Mouse (Mus musculus): Measurements from ENCODE around the gene Ccdc146.

The Ccdc146 gene

DNA sequence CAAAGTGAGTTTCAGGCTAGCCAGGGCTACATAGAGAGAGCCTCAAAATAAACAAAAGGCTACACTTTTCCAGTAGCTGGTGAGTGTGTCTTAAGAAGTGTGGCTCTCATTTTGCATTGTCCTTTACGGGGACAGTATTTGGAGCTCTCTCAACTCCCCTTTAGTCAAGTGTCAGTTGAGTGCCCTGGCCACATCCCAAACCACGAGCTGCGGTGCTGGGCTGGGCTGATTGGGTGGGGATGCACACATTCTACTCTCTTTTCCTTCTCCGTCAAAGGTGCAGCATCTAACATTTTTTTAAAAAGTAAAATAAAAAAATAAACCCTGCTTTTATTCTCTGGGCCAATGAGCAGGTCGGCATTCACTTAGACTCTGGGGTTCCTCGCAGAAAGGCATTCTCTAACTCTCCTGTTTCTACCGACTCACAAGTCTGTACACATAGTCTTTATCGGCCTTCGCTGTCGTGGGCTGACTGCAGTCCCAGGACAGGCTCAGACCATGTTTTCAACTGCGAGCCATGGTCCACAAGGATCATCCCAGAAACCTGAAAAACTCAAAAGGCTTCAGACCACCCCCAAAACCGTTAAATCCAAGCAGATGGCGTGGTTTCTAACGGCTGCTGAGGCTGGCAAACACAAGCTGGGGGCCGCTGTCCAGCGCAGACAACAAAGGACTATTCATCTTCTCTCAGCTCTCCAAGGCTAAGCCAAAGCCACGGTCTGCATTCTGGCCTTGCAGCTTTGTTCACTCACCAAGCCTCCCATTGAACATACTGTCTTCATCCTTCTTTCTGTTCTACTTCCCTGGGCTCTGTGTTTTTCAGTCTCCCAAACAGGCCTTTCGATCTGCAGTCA, 161.0 kb downstream of the Ccdc146 start:
- DNase-seq (ENCODE audit: low spot score), result no peak

DNA sequence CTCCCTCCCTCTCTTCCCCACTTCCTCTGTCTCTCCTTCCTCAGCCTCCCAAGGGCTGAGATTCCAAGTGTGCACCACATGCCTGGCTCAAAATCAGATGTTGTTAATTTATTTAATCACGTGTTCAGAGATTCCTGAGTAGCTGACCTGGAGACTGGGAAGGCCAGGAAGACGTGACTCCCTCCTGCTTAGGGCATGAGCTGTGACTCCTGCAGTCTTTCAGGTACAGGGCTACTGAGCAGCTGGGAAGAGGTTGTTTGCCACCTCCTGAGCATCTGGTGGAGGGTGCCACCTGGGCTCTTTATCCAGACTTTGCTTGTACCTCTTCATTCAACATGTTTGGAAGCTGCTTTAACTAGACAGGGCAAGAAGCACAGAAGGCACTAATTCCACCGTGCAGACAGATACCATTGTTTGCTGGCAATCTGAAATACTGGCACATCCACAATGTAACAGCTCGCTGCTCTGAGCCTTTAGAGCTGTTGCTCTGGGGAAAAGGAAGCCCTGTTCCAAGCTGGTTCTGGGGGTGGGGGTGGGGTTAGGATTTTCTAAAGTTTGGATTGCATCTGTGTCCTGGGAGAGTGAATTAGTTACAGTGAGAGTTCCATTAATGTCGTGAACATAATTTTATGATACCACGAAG, 163.2 kb downstream of the Ccdc146 start:
- no peak for DNase-seq (ENCODE audit: low spot score)

DNA sequence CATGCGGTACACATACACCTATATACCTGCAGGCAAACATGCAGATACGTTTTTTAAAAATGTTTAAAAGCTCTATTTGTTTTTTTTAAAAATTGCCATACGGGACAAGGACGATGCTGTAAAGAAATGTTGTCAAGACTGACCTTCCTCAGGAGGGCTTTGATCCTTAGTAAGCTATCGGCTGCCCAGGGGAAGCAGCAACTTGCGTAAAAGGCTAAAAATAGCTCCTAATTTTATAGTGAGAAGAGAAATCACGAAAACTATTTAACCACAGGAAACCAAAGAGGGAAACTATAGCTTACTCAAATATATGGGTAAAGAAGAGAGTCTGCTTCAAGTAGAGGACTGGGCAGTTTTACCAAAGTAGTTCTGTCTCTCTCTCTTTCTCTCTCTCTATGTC, 163.7 kb downstream of the Ccdc146 start:
- no peak for DNase-seq (ENCODE audit: low spot score)

DNA sequence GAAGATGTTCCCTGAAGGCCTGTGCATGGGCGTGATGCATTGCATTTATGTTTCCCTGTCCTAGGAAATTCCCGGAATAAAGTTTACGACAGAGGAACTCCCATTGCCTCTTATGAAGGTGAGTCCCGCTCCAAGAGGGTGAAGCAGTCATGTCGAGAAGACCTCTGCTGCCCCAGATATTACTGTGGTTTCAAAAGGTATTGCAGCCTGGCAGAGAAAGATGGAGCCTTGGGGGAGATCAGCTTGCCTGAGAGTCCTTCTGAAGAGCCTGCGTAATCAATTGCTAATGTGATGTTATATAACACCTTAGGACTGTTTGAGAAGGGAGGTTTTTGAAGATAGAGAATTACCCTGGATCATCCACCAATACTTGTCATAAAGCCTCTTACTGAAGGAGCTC, 166.7 kb downstream of the Ccdc146 start:
- no peak for DNase-seq (ENCODE audit: low spot score)

DNA sequence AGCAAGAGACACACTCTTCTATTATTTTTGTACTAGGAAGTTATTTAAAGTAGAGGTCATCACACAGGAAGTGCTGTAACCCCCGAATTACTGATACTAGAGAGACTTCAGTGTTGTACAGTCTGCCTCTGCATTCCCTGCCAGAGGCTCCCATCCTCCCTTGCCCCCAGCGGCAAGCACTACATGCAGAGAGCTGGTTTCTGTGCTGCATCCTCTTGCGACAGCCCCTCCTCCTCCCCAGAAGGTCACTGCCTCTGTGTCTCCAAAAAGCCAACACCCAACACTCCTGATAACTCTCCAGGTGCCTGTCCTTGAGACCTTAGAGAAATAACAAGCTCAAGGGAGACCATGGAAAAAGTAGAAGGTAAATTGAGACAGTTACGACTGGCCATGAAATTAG, 167.4 kb downstream of the Ccdc146 start:
- DNase-seq (ENCODE audit: low spot score), result no peak

DNA sequence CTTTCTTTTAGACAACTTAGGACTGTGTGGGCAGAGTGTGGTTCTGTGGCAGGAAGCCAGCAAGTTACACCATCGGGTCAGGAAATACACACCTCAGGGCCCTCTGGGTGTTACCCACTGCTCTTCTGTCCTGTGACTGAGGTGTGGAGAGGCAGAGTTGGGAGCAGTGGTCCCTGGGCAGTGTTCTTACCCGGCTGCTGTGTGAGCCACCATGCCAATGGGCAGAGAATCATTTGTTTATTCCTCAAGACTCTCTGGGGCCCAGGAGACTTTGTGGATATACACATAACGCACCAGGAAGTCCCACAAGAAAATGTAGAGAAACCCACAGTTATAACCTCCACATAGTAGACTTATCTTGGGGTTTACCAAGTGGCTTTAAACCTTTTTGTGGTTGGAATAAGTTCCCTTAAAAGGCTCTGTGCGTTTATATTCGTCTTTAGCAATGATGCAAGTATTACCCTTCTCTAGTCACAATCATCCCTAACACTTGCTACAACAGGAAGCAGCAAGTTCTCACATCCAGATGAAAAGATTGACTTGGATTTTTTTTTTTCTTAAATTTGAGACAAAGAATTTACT, 168.8 kb downstream of the Ccdc146 start:
- no peak for DNase-seq (ENCODE audit: low spot score)

DNA sequence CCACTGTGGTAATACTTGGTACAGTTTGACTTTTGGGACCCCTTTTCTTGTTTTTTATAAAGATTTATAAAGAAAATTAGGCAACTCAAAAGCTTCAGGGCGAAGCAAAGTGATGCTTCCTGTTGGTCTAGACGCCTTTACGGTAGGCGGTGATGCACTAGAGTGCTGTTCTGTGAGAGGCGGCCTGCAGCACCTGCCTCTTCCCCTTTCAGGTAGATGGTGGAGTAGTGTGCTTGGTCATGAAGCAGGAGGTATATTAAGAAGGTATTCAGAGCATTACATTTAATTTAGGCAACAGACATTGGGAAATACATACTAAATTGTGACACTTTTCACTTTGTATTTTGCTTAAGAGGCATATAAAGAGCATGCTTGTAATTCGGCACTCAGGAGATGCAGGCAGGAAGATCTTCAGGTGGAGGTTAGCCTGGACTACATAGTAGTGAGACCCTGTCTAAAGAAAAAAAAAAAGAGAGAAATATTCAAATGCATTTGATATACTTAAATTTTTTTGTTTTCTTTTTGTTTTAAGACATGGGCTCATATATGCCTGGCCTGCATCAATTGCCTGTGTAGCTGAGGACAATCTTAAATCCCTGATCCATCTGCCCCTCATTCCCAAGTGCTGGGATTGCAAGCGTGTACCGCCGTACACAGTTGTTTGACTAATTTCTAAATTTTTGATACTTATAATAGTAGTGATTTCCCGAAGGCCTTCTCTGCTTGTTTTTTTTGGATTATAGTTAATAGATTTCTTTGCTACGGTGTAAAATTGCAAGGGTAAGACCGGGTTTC, 169.5 kb downstream of the Ccdc146 start:
- DNase-seq (ENCODE audit: low spot score), result no peak

DNA sequence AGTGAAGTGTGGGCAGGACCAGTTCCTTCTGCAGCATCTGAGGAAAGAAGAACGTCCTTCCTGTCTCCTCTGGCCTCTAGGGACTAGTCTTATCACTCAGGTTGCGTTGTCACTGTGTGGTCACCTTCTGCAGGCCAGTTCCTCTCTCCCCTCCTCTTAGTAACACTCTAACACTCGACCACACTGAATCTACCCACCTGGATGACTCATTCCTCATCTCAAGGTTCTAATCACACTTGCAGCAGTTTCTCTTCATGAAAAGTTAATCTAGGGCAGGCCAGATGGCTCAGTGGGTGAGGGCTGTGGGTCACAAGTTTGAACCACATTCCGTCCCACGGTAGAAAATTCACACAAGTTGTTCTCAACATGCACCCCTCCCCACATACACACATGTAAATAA, 175.6 kb downstream of the Ccdc146 start:
- no peak for DNase-seq (ENCODE audit: low spot score)

DNA sequence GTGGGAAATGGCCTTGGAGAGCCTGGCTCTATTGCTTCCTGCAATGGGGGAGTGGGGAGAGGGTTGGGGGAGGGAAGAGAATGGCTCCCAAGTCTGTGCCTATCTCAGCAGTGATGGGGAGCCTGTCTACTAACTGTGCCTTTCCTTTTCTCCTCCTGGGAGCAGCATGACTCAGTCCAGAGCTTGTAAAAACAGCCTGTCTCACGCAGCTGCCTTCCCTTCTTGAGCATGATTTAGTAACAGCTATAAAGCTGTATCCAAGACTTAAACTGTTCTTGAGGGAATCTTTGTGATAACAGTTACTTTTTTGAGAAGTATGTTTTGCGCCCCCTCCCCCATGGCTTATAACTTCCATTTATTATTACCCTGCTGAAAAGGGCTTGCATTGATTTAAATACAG, 176.6 kb downstream of the Ccdc146 start:
- no peak for DNase-seq (ENCODE audit: low spot score)

DNA sequence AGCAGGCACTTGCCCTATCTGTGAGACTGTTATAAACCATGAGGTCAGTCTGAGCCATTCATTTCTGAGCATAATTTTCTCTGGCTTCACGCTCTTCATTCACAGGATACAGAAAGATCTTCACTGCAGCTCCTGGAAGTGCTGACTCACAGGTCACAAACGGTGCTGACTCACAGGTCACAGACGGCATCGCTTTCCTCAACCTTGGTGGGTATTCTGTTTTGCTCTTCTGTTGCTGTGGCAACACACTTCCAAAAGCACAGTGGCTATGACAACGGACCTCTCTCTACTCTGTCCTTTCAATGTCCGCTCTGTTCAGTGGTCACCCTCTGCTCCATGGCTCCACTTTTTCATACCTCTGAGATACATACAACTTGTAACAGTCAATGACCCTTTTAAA, 177.7 kb downstream of the Ccdc146 start:
- DNase-seq (ENCODE audit: low spot score), result no peak

DNA sequence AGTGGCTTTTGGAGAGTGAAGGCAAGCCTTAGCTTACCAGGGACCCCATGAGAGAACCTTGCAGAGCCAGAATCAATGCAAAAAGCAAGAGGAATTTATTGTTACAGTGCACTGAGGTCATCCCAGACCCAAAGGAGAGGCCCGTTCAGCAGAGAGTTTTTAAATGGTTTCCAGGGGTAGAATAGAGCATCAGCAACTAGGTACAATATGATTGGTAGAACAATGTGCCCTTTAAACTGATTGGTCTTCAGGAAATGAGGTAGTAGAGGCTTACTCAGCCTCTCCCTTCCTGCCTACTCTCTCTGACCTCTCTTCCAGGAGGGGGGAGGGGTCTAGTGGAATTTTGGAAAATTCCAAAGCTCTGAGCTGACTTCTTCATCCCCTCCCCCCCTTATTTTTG, 179.2 kb downstream of the Ccdc146 start:
- DNase-seq (ENCODE audit: low spot score), result no peak

DNA sequence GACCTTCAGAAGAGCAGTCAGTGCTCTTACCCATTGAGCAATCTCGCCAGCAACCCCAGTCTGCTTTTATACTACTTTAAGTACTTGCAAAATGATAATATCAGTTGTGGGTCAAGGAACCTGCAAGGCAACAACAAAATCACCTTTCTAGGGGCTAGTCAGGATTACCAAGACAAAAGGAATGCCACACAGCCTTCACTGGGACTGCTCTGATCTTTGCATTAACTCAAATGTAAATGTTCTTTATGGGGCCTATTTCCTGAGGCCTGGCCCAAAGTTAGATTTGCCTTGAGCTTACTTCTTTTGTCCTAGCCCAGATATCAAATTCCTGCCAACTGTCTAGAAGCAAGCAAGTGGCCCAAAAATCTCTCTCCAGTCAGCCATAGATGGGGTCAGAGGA, 179.9 kb downstream of the Ccdc146 start:
- no peak for DNase-seq (ENCODE audit: low spot score)
